Mouse (Mus musculus) lung, postnatal 0 days (tissue): ENCODE measurements at regions not wholly inside any gene's neighbourhood (a gene's known extent, or its start where the extent isn't known, plus 50 kb on each side); places are given as distances from the start of the nearest gene placed in this dataset.

Experiments
- CTCF ChIP-seq: IDR thresholded peaks from 2 replicates; pipeline ENCODE4 v1.5.1; 2016; ENCODE audit warnings: antibody characterized with exemption, mild to moderate bottlenecking
- EP300 ChIP-seq: IDR thresholded peaks from 2 replicates; pipeline ENCODE4 v1.6.1; 2016; ENCODE audit warnings: antibody characterized with exemption, mild to moderate bottlenecking, control low read depth

DNA sequence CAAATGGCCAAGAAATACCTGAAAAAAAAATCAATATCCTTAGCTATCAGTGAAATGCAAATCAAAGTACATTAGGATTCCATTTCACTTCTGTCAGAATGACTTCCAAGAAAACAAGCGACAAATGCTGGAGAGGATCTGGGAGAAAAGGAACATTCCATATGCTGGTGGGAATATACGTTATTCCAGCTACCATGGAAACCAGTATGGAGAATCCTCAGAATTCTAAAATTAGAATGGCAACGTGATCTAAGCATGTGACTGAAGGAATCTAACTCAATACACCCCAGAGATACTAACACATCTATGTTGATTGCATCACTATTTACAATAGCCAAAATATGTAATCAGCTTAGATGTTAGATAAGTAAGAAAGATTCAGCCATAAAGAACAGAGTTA, 146.1 kb upstream of the Sox14 start:
- no peak for TF ChIP-seq CTCF
- TF ChIP-seq EP300 = no peak
